Mouse (Mus musculus) right cerebral cortex, postnatal 25 days (tissue): Measurements from ENCODE around the gene Mgmt.
A peak's percentile ranks its signal among the peaks of the same experiment; 100 is the strongest.

Experiments used
- DNase-seq: peaks from one replicate; pipeline ENCODE4 v3.0.0; 2022

The Mgmt gene

DNA sequence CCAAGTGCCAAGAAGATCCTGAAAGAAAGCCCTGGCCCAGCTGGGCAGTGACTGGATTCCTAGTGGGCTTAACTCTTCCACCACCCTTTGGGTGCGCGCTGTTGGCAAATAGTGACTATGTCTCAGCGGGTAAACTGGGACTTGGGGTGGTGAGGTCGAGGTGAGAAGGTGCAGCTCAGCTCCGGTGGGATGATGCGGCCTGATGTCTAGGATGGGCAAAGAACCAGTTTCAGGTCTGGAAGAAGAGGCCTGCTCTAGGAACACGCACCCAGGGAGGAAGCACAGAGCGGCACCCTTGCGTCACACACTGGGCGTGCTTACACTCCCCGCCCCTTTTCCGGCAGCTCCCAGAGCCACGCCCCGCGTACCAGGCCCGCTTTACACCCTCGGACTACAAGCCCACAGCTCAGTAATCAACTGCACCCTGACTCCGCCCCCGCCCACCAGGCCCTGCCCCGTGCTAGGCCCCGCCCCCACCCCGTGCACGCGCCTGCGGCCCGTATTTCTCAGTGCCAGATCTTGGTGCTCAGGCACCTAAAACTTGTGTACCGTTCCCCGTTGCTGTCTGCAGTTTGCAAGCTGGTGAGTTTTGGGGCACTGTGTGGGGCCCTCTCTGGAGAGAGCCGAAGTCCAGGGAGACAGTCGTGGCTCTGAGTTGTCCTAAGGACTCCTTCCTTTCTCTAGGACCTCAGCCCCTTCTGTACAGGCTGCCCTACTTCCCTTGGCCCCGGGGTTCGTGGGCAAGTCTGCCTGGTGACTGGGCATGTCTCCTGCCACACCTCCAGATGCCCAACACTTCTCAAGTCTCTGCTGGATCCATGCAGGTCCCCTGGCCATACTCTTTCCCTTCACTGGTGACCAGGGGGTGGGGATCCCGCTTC is at the start of gene Mgmt:
TSS of gene Mgmt (plus strand) at position 509 of the 881 bp plus-strand sequence.
- peak; percentile 81 for DNase-seq

DNA sequence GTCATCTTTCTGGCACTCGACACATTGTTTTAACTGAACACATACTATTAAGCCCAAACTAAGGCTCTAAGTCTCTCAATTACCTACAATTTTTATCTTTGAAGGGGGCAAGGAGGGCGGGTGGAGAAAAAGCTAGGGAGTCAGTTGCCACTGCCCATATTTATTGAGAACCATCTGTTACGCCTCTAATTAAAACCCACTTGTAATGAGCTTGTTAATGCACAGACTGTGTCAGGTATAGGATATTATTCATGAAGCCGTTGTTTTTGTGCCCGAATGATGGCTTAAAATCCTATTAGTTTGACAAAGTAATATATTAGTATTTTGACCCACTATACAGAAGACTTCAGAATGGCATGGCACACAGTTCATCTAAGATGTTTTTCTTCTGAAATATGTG is 49.6 kb upstream of the Mgmt start:
- no peak for DNase-seq

DNA sequence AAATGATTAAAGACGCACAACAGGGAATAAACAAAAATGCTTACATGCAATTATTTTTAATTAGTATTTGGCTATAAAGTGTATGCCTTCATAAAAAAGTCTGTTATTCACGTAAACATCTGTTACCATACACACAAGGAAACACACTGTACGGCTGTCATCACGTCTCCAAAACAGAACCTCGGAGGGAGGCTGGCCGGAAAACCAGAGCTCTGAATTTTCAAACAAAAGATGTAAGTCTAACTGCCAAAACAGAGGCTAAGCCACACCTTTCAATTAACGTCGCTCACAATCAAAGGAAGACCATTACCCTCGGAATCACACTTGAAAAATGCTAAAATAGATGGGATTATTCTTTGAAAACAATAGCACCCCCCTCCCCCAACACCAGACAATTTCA is 49.1 kb upstream of the Mgmt start:
- DNase-seq: no peak

- no peak for DNase-seq
Observed at GRCm38 (mm10) chr7:136846086-136846620, 48.3 kb upstream of the Mgmt start.

DNA sequence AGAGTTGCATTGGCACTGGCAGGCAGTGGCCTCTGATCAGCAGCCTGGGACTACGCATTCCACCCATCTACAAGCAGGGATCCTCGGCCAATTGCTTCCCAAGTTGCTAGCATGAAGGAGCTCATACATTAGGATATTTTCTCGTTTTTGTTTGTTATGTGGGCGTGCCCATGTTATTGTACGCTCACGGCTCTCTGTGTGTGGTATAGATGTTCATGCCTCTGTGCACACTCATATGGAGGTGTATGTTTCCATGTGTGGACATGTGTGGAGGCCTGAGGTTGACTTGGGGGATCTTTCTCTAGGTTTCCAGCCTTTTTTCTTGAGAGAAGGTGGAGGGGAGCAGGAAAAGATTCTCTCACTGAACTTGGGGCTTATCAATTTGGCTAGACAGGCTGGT is 46.8 kb upstream of the Mgmt start:
- DNase-seq: no peak

GRCm38 (mm10) chr7:136848761-136849160 is 45.7 kb upstream of the Mgmt start:
- DNase-seq: no peak

- DNase-seq: no peak
Observed at GRCm38 (mm10) chr7:136849811-136850210, 44.6 kb upstream of the Mgmt start.

GRCm38 (mm10) chr7:136850339-136850738 is 44.1 kb upstream of the Mgmt start:
- no peak for DNase-seq

DNA sequence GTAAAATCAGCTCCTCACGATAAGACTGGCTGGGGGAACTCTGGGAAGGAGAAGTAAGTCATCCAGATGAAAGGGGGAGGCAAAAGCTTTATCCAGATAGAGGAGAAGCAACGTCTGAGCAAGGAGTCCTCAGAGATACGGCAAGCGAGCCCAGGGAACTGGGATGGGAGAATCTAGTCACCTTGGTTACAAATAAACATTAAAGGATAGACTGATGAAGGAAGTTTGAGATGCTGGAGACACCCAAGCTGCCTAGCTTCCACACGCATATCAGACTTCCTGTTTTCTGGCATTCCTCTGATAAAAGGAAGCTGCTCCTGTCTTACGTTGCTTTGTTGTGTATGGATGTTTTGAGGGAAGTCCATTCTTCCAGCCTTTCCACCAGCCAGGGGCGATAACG is 42.5 kb upstream of the Mgmt start:
- DNase-seq: no peak

- no peak for DNase-seq
Observed at GRCm38 (mm10) chr7:136852721-136853120, 41.7 kb upstream of the Mgmt start.

GRCm38 (mm10) chr7:136864677-136865463 is 29.5 kb upstream of the Mgmt start:
- DNase-seq: no peak

DNA sequence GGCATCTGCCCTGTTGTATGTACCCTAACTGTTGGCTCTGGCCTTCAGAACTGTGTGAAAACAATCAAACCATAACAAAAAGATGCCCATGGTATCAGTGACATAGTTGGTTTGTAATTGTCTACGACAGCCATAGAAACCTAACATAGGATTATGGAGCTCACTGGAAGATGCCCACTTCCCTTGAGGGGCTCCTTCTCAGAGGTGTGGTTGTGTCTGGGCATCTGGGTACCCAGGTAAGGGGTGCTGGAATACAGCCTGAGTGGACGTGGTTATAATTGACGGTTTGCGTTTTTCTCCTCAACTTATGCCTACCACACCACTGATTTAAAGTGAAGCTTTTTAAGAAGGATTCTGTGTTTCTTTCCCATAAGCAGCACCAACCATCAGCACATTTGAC is 28.5 kb upstream of the Mgmt start:
- DNase-seq: no peak

DNA sequence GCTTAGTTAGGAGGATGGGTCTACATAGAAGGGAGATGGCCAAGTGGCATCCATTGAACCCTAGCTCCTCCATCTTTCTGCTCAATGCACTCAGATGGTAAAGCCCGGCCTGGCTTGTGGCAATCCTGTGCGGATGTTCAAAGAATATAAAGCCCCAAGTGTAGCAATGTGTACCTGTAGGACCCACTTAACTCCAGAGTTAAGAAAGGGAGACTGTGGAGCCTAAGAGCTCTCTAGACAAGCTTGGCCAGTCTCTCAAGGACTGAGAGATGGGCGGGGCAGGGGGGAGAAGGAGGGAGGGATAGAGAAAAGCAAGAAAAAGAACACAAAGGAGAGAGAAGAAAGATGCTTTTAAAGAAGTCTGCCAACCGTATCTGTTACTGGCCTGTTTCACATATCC is 27.9 kb upstream of the Mgmt start:
- no peak for DNase-seq

- DNase-seq: no peak
Observed at GRCm38 (mm10) chr7:136871535-136871934, 22.9 kb upstream of the Mgmt start.

DNA sequence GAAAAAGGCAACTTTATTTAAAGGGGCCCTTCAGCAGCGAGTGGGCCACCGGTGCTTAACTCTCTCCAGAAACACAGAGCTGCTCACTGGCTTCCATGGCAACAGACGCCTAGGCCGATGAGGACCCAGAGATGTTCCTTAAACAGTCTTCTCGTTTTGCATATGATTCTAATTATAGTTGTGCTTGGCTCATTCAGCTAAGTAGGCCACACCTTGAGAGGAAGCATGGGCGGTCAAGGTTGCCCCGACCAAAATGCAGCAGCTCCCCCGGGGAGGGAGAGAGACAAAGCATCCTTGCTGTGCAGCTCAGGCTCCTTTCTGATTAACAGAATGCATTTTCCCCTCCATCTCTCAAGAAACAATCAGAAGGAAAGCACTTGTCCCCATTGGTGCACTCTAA is 22.4 kb upstream of the Mgmt start:
- DNase-seq: peak; percentile 69

GRCm38 (mm10) chr7:136874396-136874795 is 20.0 kb upstream of the Mgmt start:
- DNase-seq: no peak

- DNase-seq: no peak
Observed at GRCm38 (mm10) chr7:136880386-136880785, 14.0 kb upstream of the Mgmt start.

DNA sequence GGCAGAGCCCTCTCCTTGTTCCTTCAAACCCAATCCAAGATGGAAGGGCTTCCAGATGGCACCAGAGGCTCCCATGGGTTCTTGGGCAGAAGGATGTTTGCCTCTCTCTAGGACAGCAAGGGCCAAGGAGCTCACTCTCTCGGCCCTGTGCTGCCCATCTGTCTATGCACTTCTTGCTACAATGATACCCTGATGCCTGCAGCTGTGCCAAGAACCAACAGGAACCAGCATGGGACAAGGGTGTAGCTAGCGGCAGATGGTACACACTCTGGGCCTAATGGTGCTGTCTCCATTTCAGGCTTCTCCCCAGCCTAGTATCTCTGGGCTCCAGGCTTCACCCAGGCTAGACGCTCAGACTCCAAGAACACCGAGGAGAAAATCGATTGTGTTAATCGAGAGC is 6.3 kb upstream of the Mgmt start:
- DNase-seq: no peak

GRCm38 (mm10) chr7:136895356-136895755 is 942 bp downstream of the Mgmt start:
- no peak for DNase-seq

DNA sequence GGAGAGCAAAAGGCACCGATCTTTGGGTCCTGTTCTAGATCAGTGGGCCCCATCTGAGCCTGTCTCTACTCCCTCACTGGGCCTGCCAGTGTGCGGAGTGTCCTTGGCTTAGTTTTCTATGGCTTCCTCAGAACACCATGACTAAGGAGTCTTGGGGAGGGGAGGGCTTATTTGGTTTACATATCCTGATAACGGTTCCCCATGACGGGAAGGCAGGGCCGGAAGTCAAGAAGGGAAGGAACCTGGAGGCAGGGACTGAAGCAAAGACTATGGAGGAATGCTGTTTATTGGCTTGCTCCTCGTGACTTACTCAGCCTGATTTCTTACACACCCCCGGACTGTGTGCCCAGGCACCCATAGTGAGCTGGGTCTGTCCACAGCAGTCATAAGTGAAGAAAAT is 1.4 kb downstream of the Mgmt start:
- DNase-seq: no peak

- no peak for DNase-seq
Observed at GRCm38 (mm10) chr7:136897481-136897880, 3.1 kb downstream of the Mgmt start.

GRCm38 (mm10) chr7:136898005-136898404 is 3.6 kb downstream of the Mgmt start:
- DNase-seq: no peak

- no peak for DNase-seq
Observed at GRCm38 (mm10) chr7:136908616-136909144, 14.3 kb downstream of the Mgmt start.

GRCm38 (mm10) chr7:136912901-136913300 is 18.5 kb downstream of the Mgmt start:
- DNase-seq: no peak
